In genomic region chr11:57673977-57674687, GRCm38 (mm10) we compare ENCODE assay signal across 8 mouse cellular contexts. TPM values are rescaled to one million over a fixed set of nuclear protein-coding genes. Genes with fewer than 3 reads are reported as not detected.
DNase-seq lines count a peak whose midpoint lies in the region; ATAC-seq and TF ChIP-seq lines count a peak whose summit lies in the region.

No protein-coding gene starts in this region.

- H3K4me1 ChIP-seq in midbrain, embryonic 12.5 days, result peaks cover 12% of the 10 kb centered on the region
- peaks cover 11% of the 10 kb centered on the region for H3K4me1 ChIP-seq in midbrain, embryonic 11.5 days (ENCODE audit: control insufficient read depth, insufficient read depth, low read length)
- peaks cover 3% of the 10 kb centered on the region; the same call in 1 of the 2 replicates for H3K4me1 ChIP-seq in intestine, postnatal 0 days (replicated peaks; ENCODE audit: control insufficient read depth, insufficient read depth, low read length)
- peaks cover 20% of the 10 kb centered on the region for H3K4me1 ChIP-seq in liver, postnatal 0 days (ENCODE audit: insufficient read depth)

- ATAC-seq in midbrain, embryonic 12.5 days (ENCODE audit: low FRiP score, low read depth), result no peak
- no peak for ATAC-seq in midbrain, embryonic 11.5 days (ENCODE audit: low FRiP score)
- no peak for ATAC-seq in intestine, postnatal 0 days
- no peak for ATAC-seq in liver, postnatal 0 days
- ATAC-seq in megakaryocyte, adult 5-6 weeks (ENCODE audit: poor library complexity, severe bottlenecking), result no peak

- no peak overlapping the region for H3K4me2 ChIP-seq in midbrain, embryonic 12.5 days (replicated peaks)
- no peak overlapping the region for H3K4me2 ChIP-seq in midbrain, embryonic 11.5 days
- H3K4me2 ChIP-seq in intestine, postnatal 0 days (replicated peaks; ENCODE audit: low read depth), result no peak overlapping the region
- no peak overlapping the region for H3K4me2 ChIP-seq in liver, postnatal 0 days (ENCODE audit: low read depth, low read length)

- H3K9ac ChIP-seq in midbrain, embryonic 12.5 days (replicated peaks), result no peak overlapping the region
- H3K9ac ChIP-seq in midbrain, embryonic 11.5 days (ENCODE audit: low read length), result no peak overlapping the region
- H3K9ac ChIP-seq in intestine, postnatal 0 days (ENCODE audit: low read depth, low read length), result no peak overlapping the region
- no peak overlapping the region for H3K9ac ChIP-seq in liver, postnatal 0 days (replicated peaks)

- no peak for TF ChIP-seq CTCF in intestine, postnatal 0 days (IDR thresholded peaks at IDR 0.05; ENCODE audit: low read depth)
- no peak for TF ChIP-seq CTCF in liver, postnatal 0 days (IDR thresholded peaks at IDR 0.05; ENCODE audit: low read depth)

- H3K9me3 ChIP-seq in midbrain, embryonic 12.5 days, result no peaks in the 10 kb centered on the region
- H3K9me3 ChIP-seq in midbrain, embryonic 11.5 days (ENCODE audit: control insufficient read depth, low read length), result no peaks in the 10 kb centered on the region
- H3K9me3 ChIP-seq in intestine, postnatal 0 days (ENCODE audit: control insufficient read depth), result no peaks in the 10 kb centered on the region
- no peaks in the 10 kb centered on the region for H3K9me3 ChIP-seq in liver, postnatal 0 days (ENCODE audit: low read length)

- DNase-seq in midbrain, embryonic 11.5 days (ENCODE audit: low spot score, missing footprints), result no peak
- DNase-seq in fibroblast of lung, adult 2 months (ENCODE audit: low read depth), result peak; percentile 66
- no peak for DNase-seq in liver, postnatal 0 days
- no peak for DNase-seq in retina, postnatal 1 day
- DNase-seq in adrenal gland, postnatal 10 days, result no peak

- no peak for TF ChIP-seq EP300 in liver, postnatal 0 days (IDR thresholded peaks at IDR 0.05; ENCODE audit: low read depth)

- H3K4me3 ChIP-seq in midbrain, embryonic 12.5 days, result no peak overlapping the region
- H3K4me3 ChIP-seq in midbrain, embryonic 11.5 days (ENCODE audit: low read depth, low read length), result no peak overlapping the region
- no peak overlapping the region for H3K4me3 ChIP-seq in intestine, postnatal 0 days (ENCODE audit: low read depth, low read length)
- H3K4me3 ChIP-seq in liver, postnatal 0 days (ENCODE audit: low read depth, low read length), result no peak overlapping the region

- H3K27ac ChIP-seq in midbrain, embryonic 12.5 days (replicated peaks), result 0 out of 2 replicates have a peak overlapping the region, but pooled peaks have one; percentile 27
- no peak overlapping the region; the same call in 1 of the 2 replicates for H3K27ac ChIP-seq in midbrain, embryonic 11.5 days (ENCODE audit: low read depth, low read length)
- H3K27ac ChIP-seq in intestine, postnatal 0 days (ENCODE audit: low read depth, low read length), result peak overlapping the region; percentile 50; the same call in 1 of the 2 replicates
- H3K27ac ChIP-seq in liver, postnatal 0 days (ENCODE audit: low read depth), result peak overlapping the region; percentile 49

- H3K27me3 ChIP-seq in midbrain, embryonic 12.5 days, result no peaks in the 10 kb centered on the region; the same call in 1 of the 2 replicates
- no peaks in the 10 kb centered on the region for H3K27me3 ChIP-seq in midbrain, embryonic 11.5 days (ENCODE audit: control insufficient read depth, insufficient read depth, low read length)
- no peaks in the 10 kb centered on the region for H3K27me3 ChIP-seq in intestine, postnatal 0 days (replicated peaks; ENCODE audit: control insufficient read depth, insufficient read depth, low read length)
- H3K27me3 ChIP-seq in liver, postnatal 0 days (ENCODE audit: insufficient read depth, low read length), result no peaks in the 10 kb centered on the region

- no peaks in the 10 kb centered on the region for H3K36me3 ChIP-seq in midbrain, embryonic 12.5 days
- no peaks in the 10 kb centered on the region for H3K36me3 ChIP-seq in midbrain, embryonic 11.5 days (ENCODE audit: control insufficient read depth, insufficient read depth, low read length)
- H3K36me3 ChIP-seq in intestine, postnatal 0 days (ENCODE audit: control insufficient read depth, insufficient read depth), result peaks cover 2% of the 10 kb centered on the region; the same call in 1 of the 2 replicates
- H3K36me3 ChIP-seq in liver, postnatal 0 days (replicated peaks; ENCODE audit: insufficient read depth, low read length), result no peaks in the 10 kb centered on the region

- 81% methylated on average over 12 of the region's 12 CpGs for WGBS in midbrain, embryonic 12.5 days
- 76% methylated on average over 12 of the region's 12 CpGs for WGBS in midbrain, embryonic 11.5 days
- WGBS in intestine, postnatal 0 days, result 42% methylated on average over 12 of the region's 12 CpGs
- 46% methylated on average over 12 of the region's 12 CpGs for WGBS in liver, postnatal 0 days (ENCODE audit: insufficient replicate concordance)

RNA-seq across cellular contexts. Expression of gene Galnt10, which starts 28.9 kb away (rescaled TPM):
- 25.8 and 26.6 TPM in 2 replicates for polyA plus RNA-seq in midbrain, embryonic 12.5 days (2016; fragmentation: Nextera tagmentation; extraction: Ambion mirVana)
- polyA plus RNA-seq in midbrain, embryonic 11.5 days (2014; fragmentation: Nextera tagmentation; extraction: Ambion mirVana), result 12.1 and 13.9 TPM in 2 replicates
- polyA plus RNA-seq in intestine, postnatal 0 days (2015; fragmentation: Nextera tagmentation; extraction: Ambion mirVana), result 19.8 and 22.5 TPM in 2 replicates
- polyA plus RNA-seq in liver, postnatal 0 days (2015; fragmentation: Nextera tagmentation; extraction: Ambion mirVana), result 6.5 and 8.2 TPM in 2 replicates
- 14.6 and 16.6 TPM in 2 replicates for total RNA-seq in megakaryocyte, adult 5-6 weeks (2015)
- 22.2 and 28.7 TPM in 2 replicates for total RNA-seq in megakaryocyte, adult 5-6 weeks (2017)
- 10 to 100 TPM; 31.7 to 33.5 TPM for total RNA-seq in adrenal gland, postnatal 10 days (2021)
